Mouse (Mus musculus) ES-Bruce4 (cell line): ENCODE results near the gene Rcc2.

Experiments used
- CTCF ChIP-seq: IDR thresholded peaks from one replicate; pipeline ENCODE4 v1.8.1; 2011; ENCODE audit warnings: low read depth, low read length
- POLR2A ChIP-seq: IDR thresholded peaks from one replicate; pipeline ENCODE4 v1.8.1; 2011; ENCODE audit warnings: low read length; ENCODE audit not compliant: insufficient read depth

DNA sequence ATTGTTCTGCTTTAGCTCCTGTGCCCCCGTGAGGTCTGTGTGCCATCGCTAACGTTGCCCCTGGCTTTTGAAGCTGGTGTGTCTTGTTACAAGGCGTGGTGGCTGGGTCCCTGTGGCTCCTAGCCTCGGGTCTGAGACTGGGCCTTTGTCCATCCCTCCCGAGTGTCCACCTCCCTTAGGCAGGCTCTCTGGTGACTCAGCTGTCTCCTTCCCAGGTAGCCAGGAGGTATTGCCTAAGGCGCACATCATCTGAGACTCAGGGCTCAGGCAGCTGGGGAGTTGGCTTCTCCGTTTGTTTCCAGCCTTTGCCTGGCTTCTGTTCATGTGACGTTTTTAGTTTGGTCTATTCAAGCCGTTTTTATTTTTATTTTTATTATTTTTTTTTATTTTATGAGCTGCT is 10.4 kb downstream of the Rcc2 start:
- TF ChIP-seq POLR2A (no peak), CTCF (no peak)
